Mouse (Mus musculus): ENCODE measurements around the gene Nqo2. TPM values are rescaled to one million over a fixed set of nuclear protein-coding genes. Genes with fewer than 3 reads are reported as not detected.
"Not testable (repeated sequence)": the region's sequence is repeated elsewhere in the genome, so short reads cannot be mapped to it uniquely, and the experiment has no call there.

Gene Nqo2
- 10 to 100 TPM; 40.9 to 64.5 TPM for total RNA-seq (2021)
- 2.9 and 4.0 TPM in 2 replicates for polyA plus RNA-seq (2012; rRNA removed)
- long read RNA-seq, transcript Nqo2-202 (7 exons, 3,842 nt) = major isoform, 24 of 33 reads
- long read RNA-seq, transcript Nqo2-201 (8 exons, 1,063 nt) = minor isoform, 5 of 33 reads
- long read RNA-seq, partial matches to known transcripts = 1 of 33 reads
- long read RNA-seq, other reads (novel, unspliced or antisense) = 2 of 33 reads

GRCm38 (mm10) chr13:33964206-33965046 lies at the start of gene Nqo2:
Nqo2 (plus strand) TSS chr13:33964687.
- DNase-seq = peak; percentile 91

- DNase-seq = no peak
These were observed 43.4 kb upstream of the Nqo2 start for GRCm38 (mm10) chr13:33921041-33921440.

- DNase-seq = no peak
These were observed 42.8 kb upstream of the Nqo2 start for GRCm38 (mm10) chr13:33921699-33922098.

GRCm38 (mm10) chr13:33930281-33930680 lies 34.2 kb upstream of the Nqo2 start:
- DNase-seq = no peak

- DNase-seq = peak; percentile 26
These were observed 33.6 kb upstream of the Nqo2 start for GRCm38 (mm10) chr13:33930912-33931311.

- peak; percentile 81 for DNase-seq
These were observed 29.7 kb upstream of the Nqo2 start for GRCm38 (mm10) chr13:33934743-33935142.

- DNase-seq = peak; percentile 88
These were observed 28.9 kb upstream of the Nqo2 start for GRCm38 (mm10) chr13:33935465-33936181.

- DNase-seq = no peak
These were observed 27.3 kb upstream of the Nqo2 start for GRCm38 (mm10) chr13:33937151-33937550.

GRCm38 (mm10) chr13:33937587-33937986 lies 26.9 kb upstream of the Nqo2 start:
- DNase-seq = not testable (repeated sequence)

GRCm38 (mm10) chr13:33941288-33941808 lies 23.1 kb upstream of the Nqo2 start:
- peak; percentile 45 for DNase-seq

GRCm38 (mm10) chr13:33942212-33942779 lies 22.2 kb upstream of the Nqo2 start:
- peak; percentile 60 for DNase-seq

- peak; percentile 88 for DNase-seq
These were observed 13.0 kb upstream of the Nqo2 start for GRCm38 (mm10) chr13:33951308-33952074.

GRCm38 (mm10) chr13:33952075-33952449 lies 12.4 kb upstream of the Nqo2 start:
- peak; percentile 74 for DNase-seq

GRCm38 (mm10) chr13:33952947-33953346 lies 11.5 kb upstream of the Nqo2 start:
- peak; percentile 37 for DNase-seq

GRCm38 (mm10) chr13:33956571-33957421 lies 7.7 kb upstream of the Nqo2 start:
- DNase-seq = peak; percentile 41

- no peak for DNase-seq
These were observed 4.7 kb upstream of the Nqo2 start for GRCm38 (mm10) chr13:33959771-33960170.

GRCm38 (mm10) chr13:33965056-33966024 lies 853 bp downstream of the Nqo2 start:
- peak; percentile 49 for DNase-seq

GRCm38 (mm10) chr13:33966025-33966412 lies 1.5 kb downstream of the Nqo2 start:
- DNase-seq = no peak

GRCm38 (mm10) chr13:33966574-33966973 lies 2.1 kb downstream of the Nqo2 start:
- DNase-seq = no peak
